Mouse (Mus musculus) kidney, postnatal 10 days (tissue): ENCODE measurements at regions not wholly inside any gene's neighbourhood (a gene's known extent, or its start where the extent isn't known, plus 50 kb on each side); places are given as distances from the start of the nearest gene placed in this dataset.
"Not testable (repeated sequence)": the region's sequence is repeated elsewhere in the genome, so short reads cannot be mapped to it uniquely, and the experiment has no call there.

Source experiments
- DNase-seq: peaks from one replicate; pipeline ENCODE4 v3.0.0; 2021; ENCODE audit warnings: mixed read lengths

GRCm38 (mm10) chr2:84042793-84043192 is 52.4 kb downstream of the Gm13691 start:
- DNase-seq: no peak

- no peak for DNase-seq
Measured at GRCm38 (mm10) chr2:84048398-84049140, 58.2 kb downstream of the Gm13691 start.

GRCm38 (mm10) chr2:84051883-84052331 is 61.6 kb downstream of the Gm13691 start:
- DNase-seq: no peak

- no peak for DNase-seq
Measured at GRCm38 (mm10) chr2:84059246-84059645, 68.9 kb downstream of the Gm13691 start.

- DNase-seq: no peak
Measured at GRCm38 (mm10) chr2:84061221-84061620, 70.9 kb downstream of the Gm13691 start.

GRCm38 (mm10) chr2:84064371-84064770 is 74.0 kb downstream of the Gm13691 start:
- DNase-seq: no peak

GRCm38 (mm10) chr2:84065061-84065460 is 74.7 kb downstream of the Gm13691 start:
- DNase-seq: peak; percentile 14

GRCm38 (mm10) chr2:84065749-84066148 is 75.4 kb downstream of the Gm13691 start:
- no peak for DNase-seq

- no peak for DNase-seq
Measured at GRCm38 (mm10) chr2:84066151-84066693, 75.9 kb downstream of the Gm13691 start.

- no peak for DNase-seq
Measured at GRCm38 (mm10) chr2:84066785-84067526, 76.6 kb downstream of the Gm13691 start.

GRCm38 (mm10) chr2:84068617-84069016 is 78.3 kb downstream of the Gm13691 start:
- DNase-seq: no peak

- not testable (repeated sequence) for DNase-seq
Measured at GRCm38 (mm10) chr2:84069411-84069810, 79.1 kb downstream of the Gm13691 start.

GRCm38 (mm10) chr2:84072881-84073583 is 82.7 kb downstream of the Gm13691 start:
- peak; percentile 60 for DNase-seq

GRCm38 (mm10) chr2:84075944-84076343 is 85.6 kb downstream of the Gm13691 start:
- DNase-seq: no peak

- DNase-seq: no peak
Measured at GRCm38 (mm10) chr2:84079284-84079683, 88.9 kb downstream of the Gm13691 start.

- no peak for DNase-seq
Measured at GRCm38 (mm10) chr2:84080228-84080627, 89.9 kb downstream of the Gm13691 start.

GRCm38 (mm10) chr2:84094751-84095150 is 104.4 kb downstream of the Gm13691 start:
- no peak for DNase-seq

- no peak for DNase-seq
Measured at GRCm38 (mm10) chr2:84098746-84099145, 108.4 kb downstream of the Gm13691 start.

GRCm38 (mm10) chr2:84113562-84113961 is 123.2 kb downstream of the Gm13691 start:
- DNase-seq: no peak

- DNase-seq: no peak
Measured at GRCm38 (mm10) chr2:84119839-84120238, 129.5 kb downstream of the Gm13691 start.

- DNase-seq: peak; percentile 11
Measured at GRCm38 (mm10) chr2:84127586-84127985, 137.2 kb downstream of the Gm13691 start.

- no peak for DNase-seq
Measured at GRCm38 (mm10) chr2:84161742-84162141, 171.4 kb downstream of the Gm13691 start.

GRCm38 (mm10) chr2:84173450-84173849 is 183.1 kb downstream of the Gm13691 start:
- DNase-seq: no peak
